Mouse (Mus musculus) kidney, embryonic 15.5 days (tissue): ENCODE measurements around the gene Fgfr2. TPM values are rescaled to one million over a fixed set of nuclear protein-coding genes. Genes with fewer than 3 reads are reported as not detected.
A peak's percentile ranks its signal among the peaks of the same experiment; 100 is the strongest.
"Not testable (repeated sequence)": the region's sequence is repeated elsewhere in the genome, so short reads cannot be mapped to it uniquely, and the experiment has no call there.

ENCODE experiments used
- ATAC-seq: fragments of 200-750 bp; cut with Nextera tagmentation; replicated peaks from 2 replicates; pipeline ENCODE4 v1.8.0; 2017; ENCODE audit warnings: moderate TSS enrichment; ENCODE audit not compliant: low FRiP score
- H3K27ac ChIP-seq: fragments of 300-500 bp; sonication (generic); 2 replicates; pipeline ENCODE4 v1.5.1; 2015; ENCODE audit warnings: mild to moderate bottlenecking, inconsistent platforms
- H3K27me3 ChIP-seq: fragments of 300-500 bp; sonication (generic); 2 replicates; pipeline ENCODE4 v1.6.1; 2015; ENCODE audit warnings: inconsistent platforms
- H3K36me3 ChIP-seq: fragments of 300-500 bp; sonication (generic); 2 replicates; pipeline ENCODE4 v1.6.1; 2015; ENCODE audit warnings: inconsistent platforms
- H3K4me1 ChIP-seq: fragments of 300-500 bp; sonication (generic); 2 replicates; pipeline ENCODE4 v1.6.1; 2015; ENCODE audit warnings: inconsistent platforms
- H3K4me2 ChIP-seq: fragments of 300-500 bp; sonication (generic); 2 replicates; pipeline ENCODE4 v1.6.1; 2015; ENCODE audit warnings: moderate library complexity, mild to moderate bottlenecking, inconsistent platforms
- H3K4me3 ChIP-seq: fragments of 300-500 bp; sonication (generic); replicated peaks from 2 replicates; pipeline ENCODE4 v1.5.1; 2015; ENCODE audit warnings: mild to moderate bottlenecking, inconsistent platforms
- H3K9ac ChIP-seq: fragments of 300-500 bp; sonication (generic); 2 replicates; pipeline ENCODE4 v1.6.1; 2015; ENCODE audit warnings: mild to moderate bottlenecking, inconsistent platforms
- H3K9me3 ChIP-seq: fragments of 300-500 bp; sonication (generic); replicated peaks from 2 replicates; pipeline ENCODE4 v1.6.1; 2016; ENCODE audit warnings: inconsistent platforms
- WGBS: fragments of 180-500 bp; shearing (Covaris S2); methylation state at CpG from one replicate; pipeline ENCODE4 v1.1.7; 2015; ENCODE audit warnings: mixed read lengths; 5-methylcytosine and 5-hydroxymethylcytosine counted together
- polyA plus RNA-seq: library from polyadenylated mRNA; unstranded; fragments of >200 nt; fragmentation: Nextera tagmentation; extraction: Ambion mirVana; gene quantifications from 2 replicates; pipeline ENCODE4 v1.2.1, GENCODE M21; 2015

Gene Fgfr2
- polyA plus RNA-seq, 1 experiment from 2014 or later, result 104 TPM

GRCm38 (mm10) chr7:131113676-131114075, 2009.5 kb downstream of the Fgfr2 start:
- Histone ChIP-seq H3K36me3 (no peaks in the 10 kb centered on the region), H3K9ac (no peak overlapping the region), H3K4me1 (no peaks in the 10 kb centered on the region), H3K4me2 (no peak overlapping the region), H3K9me3 (no peaks in the 10 kb centered on the region), H3K27ac (no peak overlapping the region), H3K4me3 (no peak overlapping the region), H3K27me3 (no peaks in the 10 kb centered on the region)
- ATAC-seq, result no peak
- WGBS, result 64% methylated on average over 6 of the region's 6 CpGs

- 24% methylated on average over 3 of the region's 3 CpGs for WGBS
- Histone ChIP-seq H3K9me3 (no peaks in the 10 kb centered on the region), H3K4me3 (no peak overlapping the region), H3K4me2 (no peak overlapping the region), H3K36me3 (no peaks in the 10 kb centered on the region), H3K4me1 (no peaks in the 10 kb centered on the region), H3K27me3 (no peaks in the 10 kb centered on the region), H3K27ac (no peak overlapping the region), H3K9ac (no peak overlapping the region)
- no peak for ATAC-seq
These were observed 2010.7 kb downstream of the Fgfr2 start for GRCm38 (mm10) chr7:131112486-131112885.

- H3K9ac ChIP-seq, H3K27me3 ChIP-seq, H3K27ac ChIP-seq, H3K36me3 ChIP-seq, H3K4me2 ChIP-seq, H3K4me3 ChIP-seq, H3K9me3 ChIP-seq, ATAC-seq, H3K4me1 ChIP-seq: not testable (repeated sequence)
- WGBS, result 84% methylated on average over 9 of the region's 9 CpGs
These were observed 2040.7 kb downstream of the Fgfr2 start for GRCm38 (mm10) chr7:131082403-131082802.

GRCm38 (mm10) chr7:131075956-131076355, 2047.2 kb downstream of the Fgfr2 start:
- Histone ChIP-seq H3K27ac (no peak overlapping the region), H3K4me1 (no peaks in the 10 kb centered on the region), H3K27me3 (no peaks in the 10 kb centered on the region), H3K4me3 (no peak overlapping the region), H3K9ac (no peak overlapping the region), H3K36me3 (no peaks in the 10 kb centered on the region), H3K4me2 (no peak overlapping the region), H3K9me3 (no peaks in the 10 kb centered on the region)
- WGBS, result 0% methylated on average over 1 of the region's 1 CpGs
- no peak for ATAC-seq

GRCm38 (mm10) chr7:131074098-131074497, 2049.1 kb downstream of the Fgfr2 start:
- 79% methylated on average over 6 of the region's 6 CpGs for WGBS
- not testable (repeated sequence) for H3K4me2 ChIP-seq, H3K27ac ChIP-seq, ATAC-seq, H3K9ac ChIP-seq, H3K9me3 ChIP-seq, H3K4me1 ChIP-seq, H3K36me3 ChIP-seq, H3K4me3 ChIP-seq, H3K27me3 ChIP-seq

GRCm38 (mm10) chr7:131073476-131073875, 2049.7 kb downstream of the Fgfr2 start:
- not testable (repeated sequence) for H3K9me3 ChIP-seq, H3K9ac ChIP-seq, H3K4me1 ChIP-seq, H3K36me3 ChIP-seq, H3K27ac ChIP-seq, ATAC-seq, H3K4me3 ChIP-seq, H3K4me2 ChIP-seq, H3K27me3 ChIP-seq
- 89% methylated on average over 3 of the region's 3 CpGs for WGBS

- H3K4me3 ChIP-seq, ATAC-seq: not testable (repeated sequence)
- WGBS, result 3% methylated on average over 1 of the region's 1 CpGs
These were observed 2055.0 kb downstream of the Fgfr2 start for GRCm38 (mm10) chr7:131068191-131068590.

GRCm38 (mm10) chr7:131062541-131062940, 2060.6 kb downstream of the Fgfr2 start:
- H3K9ac ChIP-seq, result no peak overlapping the region
- H3K4me1 ChIP-seq, result no peaks in the 10 kb centered on the region
- H3K9me3 ChIP-seq, result no peaks in the 10 kb centered on the region
- no peak overlapping the region for H3K27ac ChIP-seq
- no peaks in the 10 kb centered on the region for H3K27me3 ChIP-seq
- 84% methylated on average over 2 of the region's 2 CpGs for WGBS
- H3K4me2 ChIP-seq, result no peak overlapping the region
- ATAC-seq, result no peak
- no peak overlapping the region for H3K4me3 ChIP-seq
- H3K36me3 ChIP-seq, result no peaks in the 10 kb centered on the region

More at GRCm38 (mm10) chr7:131068191-131068590, 2055.0 kb downstream of the Fgfr2 start:
- not testable (repeated sequence) for H3K27me3 ChIP-seq, H3K9me3 ChIP-seq, H3K9ac ChIP-seq, H3K4me1 ChIP-seq, H3K36me3 ChIP-seq, H3K27ac ChIP-seq, H3K4me2 ChIP-seq

GRCm38 (mm10) chr7:131059808-131060207, 2063.3 kb downstream of the Fgfr2 start:
- not testable (repeated sequence) for H3K27ac ChIP-seq, H3K4me3 ChIP-seq, H3K4me2 ChIP-seq, H3K4me1 ChIP-seq, ATAC-seq, H3K9ac ChIP-seq, H3K27me3 ChIP-seq, H3K9me3 ChIP-seq, H3K36me3 ChIP-seq
- 60% methylated on average over 2 of the region's 2 CpGs for WGBS

GRCm38 (mm10) chr7:131057918-131058317, 2065.2 kb downstream of the Fgfr2 start:
- ATAC-seq, H3K4me2 ChIP-seq, H3K9me3 ChIP-seq, H3K27ac ChIP-seq, H3K4me1 ChIP-seq, H3K9ac ChIP-seq, H3K27me3 ChIP-seq, H3K4me3 ChIP-seq, H3K36me3 ChIP-seq: not testable (repeated sequence)
- 82% methylated on average over 9 of the region's 9 CpGs for WGBS

GRCm38 (mm10) chr7:131054808-131055370, 2068.3 kb downstream of the Fgfr2 start:
- ATAC-seq, result no peak
- no peaks in the 10 kb centered on the region for H3K4me1 ChIP-seq
- no peaks in the 10 kb centered on the region for H3K27me3 ChIP-seq
- no peak overlapping the region for H3K9ac ChIP-seq
- H3K4me3 ChIP-seq, result no peak overlapping the region
- H3K4me2 ChIP-seq, result no peak overlapping the region
- no peaks in the 10 kb centered on the region for H3K9me3 ChIP-seq
- no peaks in the 10 kb centered on the region for H3K36me3 ChIP-seq
- H3K27ac ChIP-seq, result no peak overlapping the region

- not testable (repeated sequence) for H3K4me3 ChIP-seq, H3K4me1 ChIP-seq, H3K36me3 ChIP-seq, ATAC-seq, H3K27ac ChIP-seq, H3K9me3 ChIP-seq, H3K27me3 ChIP-seq, H3K9ac ChIP-seq, H3K4me2 ChIP-seq
- 84% methylated on average over 8 of the region's 8 CpGs for WGBS
These were observed 2073.3 kb downstream of the Fgfr2 start for GRCm38 (mm10) chr7:131049829-131050228.

- H3K4me3 ChIP-seq, H3K9ac ChIP-seq, H3K4me1 ChIP-seq, H3K27ac ChIP-seq, H3K9me3 ChIP-seq, H3K4me2 ChIP-seq, H3K36me3 ChIP-seq, H3K27me3 ChIP-seq: not testable (repeated sequence)
- ATAC-seq, result 0 out of 2 replicates have a peak, but pooled peaks have one; percentile 15
- 29% methylated on average over 3 of the region's 3 CpGs for WGBS
These were observed 2077.8 kb downstream of the Fgfr2 start for GRCm38 (mm10) chr7:131045258-131045835.
